Mouse (Mus musculus) Muller cell, postnatal 12 days (primary cell): ENCODE measurements at regions not wholly inside any gene's neighbourhood (a gene's known extent, or its start where the extent isn't known, plus 50 kb on each side); places are given as distances from the start of the nearest gene placed in this dataset.
A peak's percentile ranks its signal among the peaks of the same experiment; 100 is the strongest.

Experiments used
- DNase-seq: peaks from one replicate; pipeline ENCODE4 v3.0.0-alpha.2; 2015; ENCODE audit errors: inconsistent ontology term

- DNase-seq, result no peak
These were observed 159.3 kb upstream of the Spdye4c start for GRCm38 (mm10) chr2:128431751-128432150.

- no peak for DNase-seq
These were observed 158.3 kb upstream of the Spdye4c start for GRCm38 (mm10) chr2:128432741-128433140.

- DNase-seq, result peak; percentile 52
These were observed 157.4 kb upstream of the Spdye4c start for GRCm38 (mm10) chr2:128433553-128434081.

- no peak for DNase-seq
These were observed 156.6 kb upstream of the Spdye4c start for GRCm38 (mm10) chr2:128434200-128434977.

- DNase-seq, result no peak
These were observed 154.6 kb upstream of the Spdye4c start for GRCm38 (mm10) chr2:128436378-128436777.

GRCm38 (mm10) chr2:128437698-128438097 lies 153.3 kb upstream of the Spdye4c start:
- DNase-seq, result no peak

- DNase-seq, result no peak
These were observed 152.7 kb upstream of the Spdye4c start for GRCm38 (mm10) chr2:128438161-128438822.

- no peak for DNase-seq
These were observed 152.1 kb upstream of the Spdye4c start for GRCm38 (mm10) chr2:128438897-128439296.

- no peak for DNase-seq
These were observed 146.4 kb upstream of the Spdye4c start for GRCm38 (mm10) chr2:128444599-128445011.

- DNase-seq, result no peak
These were observed 145.6 kb upstream of the Spdye4c start for GRCm38 (mm10) chr2:128445443-128445842.

GRCm38 (mm10) chr2:128449294-128449693 lies 141.7 kb upstream of the Spdye4c start:
- DNase-seq, result no peak

- no peak for DNase-seq
These were observed 141.0 kb upstream of the Spdye4c start for GRCm38 (mm10) chr2:128450045-128450444.

GRCm38 (mm10) chr2:128451554-128452239 lies 139.3 kb upstream of the Spdye4c start:
- no peak for DNase-seq

- DNase-seq, result peak; percentile 61
These were observed 138.4 kb upstream of the Spdye4c start for GRCm38 (mm10) chr2:128452582-128452981.

- DNase-seq, result peak; percentile 87
These were observed 136.5 kb upstream of the Spdye4c start for GRCm38 (mm10) chr2:128454509-128454908.

GRCm38 (mm10) chr2:128457591-128458209 lies 133.3 kb upstream of the Spdye4c start:
- DNase-seq, result peak; percentile 57

- DNase-seq, result no peak
These were observed 125.6 kb upstream of the Spdye4c start for GRCm38 (mm10) chr2:128465214-128465984.

- peak; percentile 14 for DNase-seq
These were observed 123.3 kb upstream of the Spdye4c start for GRCm38 (mm10) chr2:128467490-128468245.

GRCm38 (mm10) chr2:128468323-128468722 lies 122.7 kb upstream of the Spdye4c start:
- DNase-seq, result no peak

GRCm38 (mm10) chr2:128470351-128470750 lies 120.7 kb upstream of the Spdye4c start:
- DNase-seq, result peak; percentile 31
